Mouse (Mus musculus): ENCODE measurements around the gene Eif2ak4. TPM values are rescaled to one million over a fixed set of nuclear protein-coding genes. Genes with fewer than 3 reads are reported as not detected.
A peak's percentile ranks its signal among the peaks of the same experiment; 100 is the strongest.

The Eif2ak4 gene
- 14.0 and 14.2 TPM in 2 replicates for polyA plus RNA-seq (2016; fragmentation: Nextera tagmentation; extraction: Ambion mirVana)

DNA sequence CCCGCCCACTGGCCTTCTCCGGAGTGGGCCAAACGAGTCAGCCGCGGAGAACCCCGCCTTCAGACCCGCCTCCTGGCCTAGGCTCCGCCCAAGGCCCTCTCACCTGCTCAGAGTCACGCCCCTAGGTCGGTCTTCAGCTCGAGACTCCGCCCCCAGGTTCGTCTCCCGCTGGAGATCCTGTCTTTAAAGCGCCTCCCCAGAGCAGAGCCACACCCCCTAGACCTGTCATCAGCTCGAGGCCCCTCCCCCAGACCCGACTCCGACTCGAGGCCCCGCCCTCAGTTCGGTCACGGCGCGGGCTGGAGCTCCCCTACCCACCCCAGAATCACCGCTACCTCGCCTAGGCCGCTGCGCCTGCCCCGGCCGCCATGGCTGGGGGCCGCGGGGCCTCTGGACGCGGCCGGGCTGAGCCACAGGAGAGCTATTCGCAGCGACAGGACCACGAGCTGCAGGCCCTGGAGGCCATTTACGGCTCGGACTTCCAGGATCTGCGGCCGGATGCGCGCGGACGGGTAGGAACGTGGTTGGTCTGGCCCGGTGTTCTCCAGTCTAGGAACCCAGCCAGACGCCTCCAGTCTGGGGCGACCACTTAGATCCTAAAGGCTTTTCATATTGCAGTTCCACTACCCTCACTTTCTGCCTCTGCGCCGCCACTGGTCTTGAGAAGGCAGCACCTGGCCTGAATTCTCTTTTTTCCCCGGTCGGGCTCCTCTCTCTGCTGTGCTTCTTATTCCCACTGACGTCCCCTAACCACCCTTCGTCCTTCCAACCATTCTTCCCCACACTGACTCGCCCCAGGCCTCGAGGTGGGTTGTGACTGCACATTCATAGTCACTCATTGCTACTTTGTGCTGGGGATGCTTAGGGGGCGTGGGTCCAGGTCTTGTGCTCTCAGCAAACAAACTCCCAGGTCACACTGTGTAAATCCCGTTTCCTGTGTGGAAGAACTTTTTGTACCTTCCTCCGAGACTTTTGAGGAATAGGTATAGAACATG is at the start of gene Eif2ak4:
TSS of gene Eif2ak4 (plus strand) at position 278 of the 995 bp plus-strand sequence.
- DNase-seq (ENCODE audit: extremely low spot score, low spot score): peak; percentile 97
- Histone ChIP-seq H3K27ac (peak within 1 kb of the TSS; percentile 93), H3K4me1 (peaks cover 21% of the 10 kb centered on the region), H3K9me3 (no peaks in the 10 kb centered on the region), H3K36me3 (replicated peaks) (no peaks in the 10 kb centered on the region), H3K27me3 (ENCODE audit: poor library complexity, severe bottlenecking) (no peaks in the 10 kb centered on the region), H3K4me3 (peak within 1 kb of the TSS; percentile 74)
- under 1% methylated on average over 61 of the region's 61 CpGs for WGBS

DNA sequence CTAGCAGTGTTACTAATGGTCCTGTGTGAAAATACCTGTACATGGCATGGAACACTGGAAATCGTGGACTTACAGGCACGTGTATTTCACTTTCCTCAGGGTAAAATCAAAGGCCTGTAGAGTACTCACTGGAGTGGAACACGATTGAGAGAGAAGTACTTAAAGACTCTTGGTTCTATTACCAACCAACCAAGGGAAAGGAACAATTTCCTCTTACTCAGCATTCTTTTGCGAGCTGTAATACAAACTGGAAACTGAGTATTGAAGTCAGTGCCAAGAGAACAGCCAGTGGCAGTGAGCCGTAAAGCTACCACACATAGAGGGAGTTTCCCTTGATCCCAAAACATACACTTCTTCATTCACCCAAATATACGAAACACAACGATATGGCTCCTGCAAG is 47.1 kb upstream of the Eif2ak4 start:
- DNase-seq (ENCODE audit: extremely low spot score, low spot score): no peak
- H3K27ac ChIP-seq: no peak overlapping the region

DNA sequence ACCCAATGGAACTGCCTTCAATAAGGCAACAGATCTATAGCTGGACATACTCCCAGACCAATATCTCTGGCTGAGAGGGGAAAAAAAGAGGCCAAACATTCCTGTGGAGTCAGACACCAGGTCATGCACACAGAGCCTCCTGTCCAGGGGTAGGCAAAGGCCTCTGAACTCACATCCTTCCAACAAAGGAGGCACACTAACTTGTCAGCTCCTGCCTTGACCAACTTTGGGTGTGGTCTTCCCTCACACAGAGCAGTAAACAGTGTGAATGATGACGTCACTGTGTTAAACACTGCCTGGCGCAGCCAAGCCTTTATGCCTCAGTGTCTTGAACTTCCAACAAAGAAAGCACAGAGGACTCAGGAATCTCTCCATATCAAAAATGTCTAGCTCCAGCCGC is 44.5 kb upstream of the Eif2ak4 start:
- no peaks in the 10 kb centered on the region for H3K27me3 ChIP-seq (ENCODE audit: poor library complexity, severe bottlenecking)
- H3K4me3 ChIP-seq: no peak overlapping the region
- H3K9me3 ChIP-seq: no peaks in the 10 kb centered on the region
- no peaks in the 10 kb centered on the region for H3K36me3 ChIP-seq (replicated peaks)
- peaks cover 17% of the 10 kb centered on the region for H3K4me1 ChIP-seq
- no peak overlapping the region for H3K27ac ChIP-seq
- 84% methylated on average over 3 of the region's 3 CpGs for WGBS
- DNase-seq (ENCODE audit: extremely low spot score, low spot score): no peak

More for the DNA sequence above, 47.1 kb upstream of the Eif2ak4 start:
- Histone ChIP-seq H3K27me3 (ENCODE audit: poor library complexity, severe bottlenecking) (no peaks in the 10 kb centered on the region), H3K4me3 (no peak overlapping the region), H3K9me3 (no peaks in the 10 kb centered on the region), H3K36me3 (replicated peaks) (no peaks in the 10 kb centered on the region), H3K4me1 (peaks cover 17% of the 10 kb centered on the region)
- WGBS: 88% methylated on average over 7 of the region's 7 CpGs

DNA sequence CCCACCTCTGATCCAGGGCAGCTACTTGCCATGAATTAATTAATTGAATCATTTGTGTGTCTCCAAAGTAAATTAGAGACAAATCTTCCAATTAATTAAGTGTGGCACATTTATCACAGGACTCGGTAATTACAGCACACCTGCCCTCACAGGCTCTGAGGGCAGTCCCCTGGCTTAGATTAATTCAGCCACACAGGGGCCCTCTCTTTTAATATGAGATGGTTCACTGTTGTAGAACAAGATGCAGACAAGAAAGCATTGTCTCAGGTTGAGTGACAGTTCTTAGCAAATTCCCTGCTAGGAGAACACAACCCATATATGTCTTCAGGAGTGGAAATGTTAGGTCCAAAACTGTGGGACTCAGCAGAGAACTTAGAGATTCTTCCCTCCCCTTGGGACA is 42.9 kb upstream of the Eif2ak4 start:
- Histone ChIP-seq H3K4me1 (peaks cover 17% of the 10 kb centered on the region), H3K4me3 (no peak overlapping the region), H3K9me3 (no peaks in the 10 kb centered on the region), H3K36me3 (replicated peaks) (no peaks in the 10 kb centered on the region), H3K27me3 (ENCODE audit: poor library complexity, severe bottlenecking) (no peaks in the 10 kb centered on the region), H3K27ac (no peak overlapping the region)
- 27% methylated on average over 1 of the region's 1 CpGs for WGBS
- no peak for DNase-seq (ENCODE audit: extremely low spot score, low spot score)

DNA sequence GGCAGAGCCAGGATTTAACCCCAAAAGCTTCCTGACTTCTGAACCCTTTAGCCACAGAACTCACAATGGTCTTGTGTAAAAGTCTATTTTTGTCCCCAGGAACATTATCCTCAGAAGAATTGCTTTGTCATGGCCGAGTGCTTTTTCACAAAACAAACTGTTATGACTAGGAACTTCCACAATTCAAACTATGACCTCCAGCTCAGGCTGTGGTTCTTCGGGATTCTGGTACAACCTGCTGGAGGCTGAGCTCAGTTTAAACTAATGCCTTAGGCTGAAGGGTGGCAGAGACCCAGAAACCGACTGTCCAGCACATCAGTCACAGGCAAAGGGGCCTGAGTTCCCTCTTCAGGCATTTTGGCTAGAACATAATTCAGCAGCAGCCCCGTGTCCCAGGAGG is 34.9 kb upstream of the Eif2ak4 start:
- no peak overlapping the region for H3K27ac ChIP-seq
- H3K36me3 ChIP-seq (replicated peaks): no peaks in the 10 kb centered on the region
- no peak for DNase-seq (ENCODE audit: extremely low spot score, low spot score)
- H3K4me3 ChIP-seq: no peak overlapping the region
- peaks cover 24% of the 10 kb centered on the region for H3K4me1 ChIP-seq
- 50% methylated on average over 4 of the region's 4 CpGs for WGBS
- no peaks in the 10 kb centered on the region; the same call in 1 of the 2 replicates for H3K27me3 ChIP-seq (ENCODE audit: poor library complexity, severe bottlenecking)
- H3K9me3 ChIP-seq: no peaks in the 10 kb centered on the region

DNA sequence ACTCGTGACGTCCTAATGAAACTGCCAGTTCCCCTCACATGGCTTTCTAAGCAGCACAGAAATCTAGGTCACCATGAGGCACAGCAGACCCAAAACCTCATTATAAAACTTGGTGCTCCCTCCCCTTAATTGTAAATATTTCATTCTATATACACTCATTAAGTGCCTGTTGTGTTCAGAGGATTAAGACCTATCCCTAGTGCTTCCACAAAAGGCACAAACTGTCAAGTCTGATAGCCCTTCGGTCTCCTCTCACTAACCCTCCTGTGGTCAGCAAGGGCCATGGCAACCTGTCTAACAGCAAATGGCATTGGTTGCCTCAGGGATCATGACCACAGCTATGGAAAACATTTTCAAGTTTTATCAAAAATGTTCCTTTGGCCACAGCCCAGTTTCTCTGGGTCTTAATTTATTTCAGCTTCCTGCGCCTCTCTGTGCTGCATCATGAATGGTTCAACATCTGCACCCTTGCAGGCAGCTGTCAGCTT is 34.5 kb upstream of the Eif2ak4 start:
- H3K27me3 ChIP-seq (ENCODE audit: poor library complexity, severe bottlenecking): no peaks in the 10 kb centered on the region; the same call in 1 of the 2 replicates
- no peak for DNase-seq (ENCODE audit: extremely low spot score, low spot score)
- WGBS: 68% methylated on average over 4 of the region's 4 CpGs
- H3K4me1 ChIP-seq: peaks cover 24% of the 10 kb centered on the region
- no peaks in the 10 kb centered on the region for H3K36me3 ChIP-seq (replicated peaks)
- no peaks in the 10 kb centered on the region for H3K9me3 ChIP-seq
- no peak overlapping the region for H3K4me3 ChIP-seq
- H3K27ac ChIP-seq: no peak overlapping the region

DNA sequence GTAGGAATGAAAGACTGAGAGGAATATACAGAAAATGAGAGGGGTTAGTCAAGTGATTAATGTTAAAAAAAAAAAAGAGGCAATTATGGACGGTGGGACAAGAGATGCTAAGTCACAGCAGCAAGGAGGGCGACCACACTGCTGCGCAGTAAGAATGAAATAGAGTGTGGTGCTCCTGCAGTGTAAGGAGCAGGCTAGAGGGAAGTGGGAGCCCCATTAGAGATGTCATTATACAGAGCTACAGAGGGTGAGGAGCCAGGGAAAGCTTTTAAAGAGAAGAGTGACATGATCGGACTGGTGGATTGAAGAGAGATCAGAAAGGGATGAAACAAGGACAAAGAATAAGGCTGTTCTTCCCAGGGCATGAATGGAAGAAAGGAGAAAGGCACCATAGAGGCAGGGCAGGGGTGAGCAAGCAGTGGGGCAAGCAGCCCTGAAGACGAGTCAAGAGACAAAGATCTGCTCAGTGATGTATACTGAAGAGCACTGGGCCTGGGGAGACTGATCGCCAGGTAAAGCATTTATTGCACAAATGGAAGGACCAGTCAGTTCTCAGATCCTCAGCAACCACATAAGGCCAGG is 33.2 kb upstream of the Eif2ak4 start:
- Histone ChIP-seq H3K4me1 (peaks cover 24% of the 10 kb centered on the region), H3K9me3 (no peaks in the 10 kb centered on the region), H3K4me3 (no peak overlapping the region), H3K27ac (no peak overlapping the region), H3K27me3 (ENCODE audit: poor library complexity, severe bottlenecking) (no peaks in the 10 kb centered on the region; the same call in 1 of the 2 replicates), H3K36me3 (replicated peaks) (no peaks in the 10 kb centered on the region)
- DNase-seq (ENCODE audit: extremely low spot score, low spot score): no peak
- 55% methylated on average over 6 of the region's 6 CpGs for WGBS

DNA sequence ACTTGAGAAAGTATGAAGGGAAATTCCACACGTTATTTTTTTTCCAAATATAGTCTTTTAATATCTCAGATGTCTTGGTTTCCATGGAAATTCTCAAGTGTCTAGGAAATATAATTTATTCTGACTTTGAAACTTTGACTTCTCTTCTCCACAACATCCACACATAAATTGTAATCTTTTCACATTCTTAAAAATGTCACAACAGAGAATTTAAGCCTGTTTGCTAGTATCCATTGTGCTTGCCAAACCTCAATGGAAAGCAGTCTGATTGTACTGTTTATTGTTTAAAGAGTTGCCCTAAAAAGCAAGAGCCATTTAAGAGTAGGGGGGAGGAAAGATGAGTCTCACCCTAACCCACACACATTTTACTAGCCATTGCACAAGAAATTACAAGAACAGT is 16.6 kb upstream of the Eif2ak4 start:
- WGBS: 61% methylated on average over 1 of the region's 1 CpGs
- Histone ChIP-seq H3K9me3 (no peaks in the 10 kb centered on the region), H3K27me3 (ENCODE audit: poor library complexity, severe bottlenecking) (peaks cover 81% of the 10 kb centered on the region), H3K36me3 (replicated peaks) (no peaks in the 10 kb centered on the region), H3K4me1 (peaks cover 19% of the 10 kb centered on the region), H3K27ac (no peak overlapping the region), H3K4me3 (no peak overlapping the region)
- DNase-seq (ENCODE audit: extremely low spot score, low spot score): no peak

DNA sequence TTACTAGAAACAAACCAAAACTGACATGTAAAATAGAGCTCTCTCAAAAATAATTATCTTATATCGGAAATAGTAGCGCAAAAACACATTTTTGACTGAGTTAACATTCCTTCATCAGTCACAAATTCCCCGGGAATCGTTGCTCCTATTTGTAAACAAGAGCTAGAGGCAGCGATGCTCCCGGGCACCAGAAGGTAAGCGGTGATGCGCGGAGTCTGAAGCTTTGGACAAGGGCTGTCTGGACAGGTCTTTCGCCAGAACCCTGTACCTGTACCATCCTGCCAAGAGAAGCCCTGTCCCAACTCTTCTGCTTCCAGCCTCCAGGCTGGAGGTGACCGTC is 15.9 kb upstream of the Eif2ak4 start:
- no peak for DNase-seq (ENCODE audit: extremely low spot score, low spot score)
- Histone ChIP-seq H3K27ac (peak overlapping the region; percentile 82), H3K4me3 (peak overlapping the region; percentile 60), H3K4me1 (peaks cover 19% of the 10 kb centered on the region), H3K36me3 (replicated peaks) (no peaks in the 10 kb centered on the region), H3K27me3 (ENCODE audit: poor library complexity, severe bottlenecking) (peaks cover 82% of the 10 kb centered on the region), H3K9me3 (no peaks in the 10 kb centered on the region)
- WGBS: 9% methylated on average over 11 of the region's 11 CpGs

DNA sequence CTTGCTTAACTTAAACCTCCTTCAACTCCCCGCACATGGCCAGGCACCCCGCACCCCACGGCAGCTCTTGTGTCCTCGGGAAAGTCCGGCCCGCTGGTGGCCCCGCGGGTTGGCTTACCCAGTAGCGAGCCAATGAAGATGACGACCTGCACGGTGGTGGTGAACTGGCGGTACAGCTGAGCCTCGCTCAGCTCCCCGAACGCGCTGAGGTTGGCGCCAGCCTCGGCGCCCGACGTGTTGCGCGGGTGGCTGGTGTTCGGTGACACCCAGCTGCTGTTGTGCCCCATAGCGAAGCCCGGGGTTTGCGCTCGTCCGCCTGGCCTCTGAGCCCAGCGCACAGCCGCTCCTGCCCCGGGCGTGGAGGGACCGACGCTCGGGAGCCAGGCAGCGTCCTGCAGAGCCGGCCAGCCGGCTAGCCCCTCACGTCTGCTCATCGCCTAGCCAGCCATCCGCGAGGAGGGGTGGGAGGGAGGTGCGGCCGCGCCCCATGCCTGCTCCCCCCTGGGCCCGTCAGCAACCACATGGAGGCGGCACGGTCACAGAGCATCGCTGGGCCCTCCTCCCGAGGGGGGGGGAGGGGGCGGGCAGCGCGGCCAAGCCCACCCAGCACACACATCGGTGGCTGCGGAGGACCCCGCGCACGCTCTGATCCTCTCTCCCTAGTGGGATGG is 15.4 kb upstream of the Eif2ak4 start, which contains the start of gene Gpr176:
TSS of gene Gpr176 (minus strand) at position 519 of the 671 bp plus-strand sequence.
- H3K4me3 ChIP-seq: peak within 1 kb of the TSS; percentile 60
- DNase-seq (ENCODE audit: extremely low spot score, low spot score): peak; percentile 54
- WGBS: under 1% methylated on average over 59 of the region's 59 CpGs
- peak within 1 kb of the TSS; percentile 82 for H3K27ac ChIP-seq
- peaks cover 83% of the 10 kb centered on the region for H3K27me3 ChIP-seq (ENCODE audit: poor library complexity, severe bottlenecking)
- H3K9me3 ChIP-seq: no peaks in the 10 kb centered on the region
- peaks cover 19% of the 10 kb centered on the region for H3K4me1 ChIP-seq
- H3K36me3 ChIP-seq (replicated peaks): no peaks in the 10 kb centered on the region

DNA sequence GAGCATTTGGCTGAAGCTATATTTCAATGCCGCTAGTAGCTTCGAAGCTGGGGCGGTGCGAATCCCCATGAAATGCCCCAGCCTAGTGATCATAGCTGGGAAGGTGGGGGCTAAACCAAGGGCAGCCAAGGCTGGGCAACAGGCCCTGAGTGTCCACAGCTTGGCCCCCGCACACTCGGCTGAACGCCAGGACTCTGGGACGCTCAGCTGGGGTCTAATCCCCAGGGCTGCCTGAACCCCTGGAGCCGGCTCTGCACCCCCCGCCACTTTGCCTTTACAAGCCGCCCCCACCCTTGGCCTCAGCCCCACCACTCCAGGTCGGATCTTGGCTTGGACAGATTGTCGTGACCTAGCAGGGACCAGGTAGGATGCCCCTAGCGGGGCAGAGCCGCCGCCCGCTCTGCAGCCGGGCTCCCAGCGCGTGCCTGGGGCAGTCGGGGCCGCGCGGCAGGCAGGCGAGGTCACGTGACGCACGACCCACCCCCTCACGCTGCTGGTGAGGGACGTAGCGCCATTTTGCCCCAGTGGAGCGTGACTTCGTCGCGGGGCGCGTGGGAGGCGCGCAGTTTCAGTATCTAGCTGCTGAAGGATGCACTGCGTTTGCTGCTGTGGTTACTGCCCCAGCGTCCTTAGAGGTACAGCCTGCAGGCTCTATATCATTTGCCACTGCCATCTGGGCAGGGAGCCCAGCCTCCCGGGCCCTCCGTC is 14.7 kb upstream of the Eif2ak4 start:
- Histone ChIP-seq H3K9me3 (no peaks in the 10 kb centered on the region), H3K4me1 (peaks cover 19% of the 10 kb centered on the region), H3K27me3 (ENCODE audit: poor library complexity, severe bottlenecking) (peaks cover 85% of the 10 kb centered on the region), H3K4me3 (peak overlapping the region; percentile 60), H3K36me3 (replicated peaks) (no peaks in the 10 kb centered on the region), H3K27ac (peak overlapping the region; percentile 82)
- DNase-seq (ENCODE audit: extremely low spot score, low spot score): peak; percentile 83
- 3% methylated on average over 43 of the region's 43 CpGs for WGBS

DNA sequence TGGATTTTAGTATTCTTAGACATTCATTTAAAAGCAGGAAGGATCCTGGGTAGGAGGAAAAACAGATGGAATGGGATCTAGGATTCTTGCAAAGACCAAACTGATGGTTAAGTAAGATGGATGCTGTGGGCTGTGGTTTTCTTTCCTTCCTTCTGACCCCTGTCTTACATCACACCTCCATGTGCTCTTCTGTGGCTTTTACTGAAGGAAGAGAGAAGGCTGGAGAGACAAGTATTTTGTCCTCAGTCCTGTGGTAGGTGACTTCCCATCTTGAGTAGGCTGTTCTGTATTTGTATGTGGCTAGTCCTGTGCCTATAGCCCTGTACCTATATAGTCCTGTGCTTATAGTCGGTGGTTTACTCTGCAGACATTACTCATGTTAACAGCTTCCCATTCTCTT is 12.9 kb upstream of the Eif2ak4 start:
- DNase-seq (ENCODE audit: extremely low spot score, low spot score): no peak
- Histone ChIP-seq H3K4me3 (no peak overlapping the region), H3K9me3 (no peaks in the 10 kb centered on the region), H3K4me1 (peaks cover 19% of the 10 kb centered on the region), H3K27me3 (ENCODE audit: poor library complexity, severe bottlenecking) (peaks cover 70% of the 10 kb centered on the region), H3K27ac (no peak overlapping the region), H3K36me3 (replicated peaks) (no peaks in the 10 kb centered on the region)
- whole genome bisulfite sequencing: 70% methylated on average over 1 of the region's 1 CpGs

Measured in forebrain, embryonic 10.5 days (tissue).